8 mouse cellular contexts compared by ENCODE assay signal in the genomic region with DNA sequence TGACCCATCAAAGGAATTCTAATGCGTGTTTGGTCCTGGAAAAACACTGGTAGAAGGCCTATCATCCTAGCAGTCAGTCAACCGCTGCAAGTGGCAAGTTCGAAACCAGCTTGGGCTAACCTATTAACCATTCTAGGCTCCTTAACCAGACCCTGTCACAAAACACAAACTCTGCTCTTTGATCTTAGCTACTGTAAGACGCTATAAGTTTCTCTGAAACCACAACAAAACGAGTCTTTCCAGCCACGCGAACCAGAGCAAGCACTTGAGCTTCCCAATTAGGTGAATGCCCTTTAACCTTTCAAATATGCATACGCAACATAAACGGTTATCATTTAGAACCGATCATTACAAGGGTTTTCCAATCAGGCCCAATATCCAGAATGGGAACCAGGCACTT. TPM values are rescaled to one million over a fixed set of nuclear protein-coding genes. Genes with fewer than 3 reads are reported as not detected.
DNase-seq lines count a peak whose midpoint lies in the region; ATAC-seq lines count a peak whose summit lies in the region.

No protein-coding gene starts in this region.

- H3K4me1 ChIP-seq in lung, embryonic 16.5 days (replicated peaks; ENCODE audit: control insufficient read depth, insufficient read depth, low read length), result peaks cover 20% of the 10 kb centered on the region; the same call in 1 of the 2 replicates
- peaks cover 19% of the 10 kb centered on the region for H3K4me1 ChIP-seq in embryonic facial prominence, embryonic 15.5 days
- H3K4me1 ChIP-seq in limb, embryonic 11.5 days (ENCODE audit: control insufficient read depth, insufficient read depth, low read length), result no peaks in the 10 kb centered on the region

- H3K27me3 ChIP-seq in lung, embryonic 16.5 days (ENCODE audit: control insufficient read depth, insufficient read depth, low read depth, low read length), result no peaks in the 10 kb centered on the region
- no peaks in the 10 kb centered on the region for H3K27me3 ChIP-seq in embryonic facial prominence, embryonic 15.5 days
- no peaks in the 10 kb centered on the region for H3K27me3 ChIP-seq in limb, embryonic 11.5 days (ENCODE audit: control insufficient read depth, insufficient read depth, low read length)

- no peak for ATAC-seq in lung, embryonic 16.5 days (ENCODE audit: low read depth)
- ATAC-seq in embryonic facial prominence, embryonic 15.5 days (ENCODE audit: insufficient number of reproducible peaks, low FRiP score, low TSS enrichment, low read depth), result no peak
- ATAC-seq in limb, embryonic 11.5 days (ENCODE audit: insufficient number of reproducible peaks, low FRiP score, low TSS enrichment, low read depth), result no peak

- H3K9ac ChIP-seq in lung, embryonic 16.5 days (ENCODE audit: low read length), result peak overlapping the region; percentile 98
- peak overlapping the region; percentile 69 for H3K9ac ChIP-seq in embryonic facial prominence, embryonic 15.5 days
- peak overlapping the region; percentile 93; the same call in 1 of the 2 replicates for H3K9ac ChIP-seq in limb, embryonic 11.5 days (ENCODE audit: low read length)

- DNase-seq in lung, adult 18-20 months, result no peak
- DNase-seq in limb, embryonic 11.5 days (ENCODE audit: low spot score), result no peak
- DNase-seq in retina, postnatal 1 day, result peak; percentile 36
- DNase-seq in thymus, adult 18-20 months, result no peak
- DNase-seq in frontal cortex, postnatal 25 days (ENCODE audit: low spot score in 2 of 2), result no peak
- no peak for DNase-seq in left cerebral cortex, adult 11 months (ENCODE audit: low spot score)

- peak overlapping the region; percentile 96 for H3K27ac ChIP-seq in lung, embryonic 16.5 days (ENCODE audit: low read length)
- peak overlapping the region; percentile 87 for H3K27ac ChIP-seq in embryonic facial prominence, embryonic 15.5 days (replicated peaks)
- no peak overlapping the region; the same call in 1 of the 2 replicates for H3K27ac ChIP-seq in limb, embryonic 11.5 days (replicated peaks; ENCODE audit: low read depth, low read length)

- peak overlapping the region; percentile 73 for H3K4me2 ChIP-seq in lung, embryonic 16.5 days (ENCODE audit: low read depth, low read length)
- H3K4me2 ChIP-seq in embryonic facial prominence, embryonic 15.5 days (replicated peaks), result peak overlapping the region; percentile 53
- peak overlapping the region; percentile 72 for H3K4me2 ChIP-seq in limb, embryonic 11.5 days (ENCODE audit: low read depth, severe bottlenecking)

- H3K4me3 ChIP-seq in lung, embryonic 16.5 days (ENCODE audit: low read length), result peak overlapping the region; percentile 76
- H3K4me3 ChIP-seq in embryonic facial prominence, embryonic 15.5 days (replicated peaks), result peak overlapping the region; percentile 70
- peak overlapping the region; percentile 78 for H3K4me3 ChIP-seq in limb, embryonic 11.5 days (ENCODE audit: low read depth, low read length)

- no peaks in the 10 kb centered on the region for H3K36me3 ChIP-seq in lung, embryonic 16.5 days (ENCODE audit: control insufficient read depth, insufficient read depth, low read length)
- H3K36me3 ChIP-seq in embryonic facial prominence, embryonic 15.5 days, result no peaks in the 10 kb centered on the region
- H3K36me3 ChIP-seq in limb, embryonic 11.5 days (ENCODE audit: control insufficient read depth, insufficient read depth, low read length), result no peaks in the 10 kb centered on the region

- WGBS in lung, embryonic 16.5 days, result 39% methylated on average over 10 of the region's 10 CpGs
- 40% methylated on average over 10 of the region's 10 CpGs for WGBS in embryonic facial prominence, embryonic 15.5 days
- 53% methylated on average over 10 of the region's 10 CpGs for WGBS in limb, embryonic 11.5 days

- H3K9me3 ChIP-seq in lung, embryonic 16.5 days (ENCODE audit: control insufficient read depth, low read length), result no peaks in the 10 kb centered on the region
- no peaks in the 10 kb centered on the region for H3K9me3 ChIP-seq in embryonic facial prominence, embryonic 15.5 days (replicated peaks)
- H3K9me3 ChIP-seq in limb, embryonic 11.5 days (ENCODE audit: control insufficient read depth, low read length), result no peaks in the 10 kb centered on the region

RNA-seq across cellular contexts. Expression of a gene that starts 33.7 kb away (rescaled TPM):
- polyA plus RNA-seq in lung, embryonic 16.5 days (2015; fragmentation: Nextera tagmentation; extraction: Ambion mirVana), result 27.2 and 29.2 TPM in 2 replicates
- polyA plus RNA-seq in embryonic facial prominence, embryonic 15.5 days (2015; fragmentation: Nextera tagmentation; extraction: Ambion mirVana), result 21.2 and 22.1 TPM in 2 replicates
- polyA plus RNA-seq in limb, embryonic 11.5 days (2014; fragmentation: Nextera tagmentation; extraction: Ambion mirVana), result 9.2 and 9.4 TPM in 2 replicates
